Mouse (Mus musculus): ENCODE results near the gene Olfr486. TPM values are rescaled to one million over a fixed set of nuclear protein-coding genes. Genes with fewer than 3 reads are reported as not detected.
"Not testable (repeated sequence)": the region's sequence is repeated elsewhere in the genome, so short reads cannot be mapped to it uniquely, and the experiment has no call there.

Olfr486 gene
- polyA plus RNA-seq (2015; fragmentation: Nextera tagmentation; extraction: Ambion mirVana) = not detected in 2 replicates

GRCm38 (mm10) chr7:108172642-108173041 is at the start of gene Olfr486:
Olfr486 (minus strand) TSS chr7:108172742.
- H3K9ac ChIP-seq (ENCODE audit: low read depth, low read length); ATAC-seq; H3K36me3 ChIP-seq (ENCODE audit: control insufficient read depth, insufficient read depth, low read length); H3K27me3 ChIP-seq (replicated peaks; ENCODE audit: control insufficient read depth, insufficient read depth, low read length); H3K4me1 ChIP-seq (ENCODE audit: control insufficient read depth, insufficient read depth, low read length); H3K27ac ChIP-seq (ENCODE audit: low read length); H3K9me3 ChIP-seq (ENCODE audit: control insufficient read depth, low read length); H3K4me3 ChIP-seq (ENCODE audit: low read length); H3K4me2 ChIP-seq (ENCODE audit: low read depth, low read length): not testable (repeated sequence)
- WGBS = 100% methylated on average over 1 of the region's 1 CpGs

- H3K4me2 ChIP-seq (ENCODE audit: low read depth, low read length); H3K27ac ChIP-seq (ENCODE audit: low read length); H3K27me3 ChIP-seq (replicated peaks; ENCODE audit: control insufficient read depth, insufficient read depth, low read length); H3K9ac ChIP-seq (ENCODE audit: low read depth, low read length); ATAC-seq; H3K4me3 ChIP-seq (ENCODE audit: low read length); H3K36me3 ChIP-seq (ENCODE audit: control insufficient read depth, insufficient read depth, low read length); H3K4me1 ChIP-seq (ENCODE audit: control insufficient read depth, insufficient read depth, low read length); H3K9me3 ChIP-seq (ENCODE audit: control insufficient read depth, low read length): not testable (repeated sequence)
Measured at GRCm38 (mm10) chr7:108214536-108214935, 42.0 kb upstream of the Olfr486 start, which contains the start of gene Olfr487. Olfr487 (minus strand) TSS chr7:108214636.

GRCm38 (mm10) chr7:108196938-108197337 is 24.4 kb upstream of the Olfr486 start:
- no peaks in the 10 kb centered on the region for H3K36me3 ChIP-seq (ENCODE audit: control insufficient read depth, insufficient read depth, low read length)
- WGBS = 72% methylated on average over 6 of the region's 6 CpGs
- no peak for ATAC-seq

GRCm38 (mm10) chr7:108196337-108196736 is 23.8 kb upstream of the Olfr486 start:
- H3K9ac ChIP-seq (ENCODE audit: low read depth, low read length); H3K36me3 ChIP-seq (ENCODE audit: control insufficient read depth, insufficient read depth, low read length); ATAC-seq; H3K27me3 ChIP-seq (replicated peaks; ENCODE audit: control insufficient read depth, insufficient read depth, low read length); H3K9me3 ChIP-seq (ENCODE audit: control insufficient read depth, low read length); H3K4me1 ChIP-seq (ENCODE audit: control insufficient read depth, insufficient read depth, low read length); H3K4me3 ChIP-seq (ENCODE audit: low read length); H3K27ac ChIP-seq (ENCODE audit: low read length); H3K4me2 ChIP-seq (ENCODE audit: low read depth, low read length): not testable (repeated sequence)
- 58% methylated on average over 3 of the region's 3 CpGs for WGBS

More at GRCm38 (mm10) chr7:108196938-108197337, 24.4 kb upstream of the Olfr486 start:
- Histone ChIP-seq H3K27me3 (replicated peaks; ENCODE audit: control insufficient read depth, insufficient read depth, low read length) (no peaks in the 10 kb centered on the region), H3K27ac (ENCODE audit: low read length) (no peak overlapping the region), H3K4me3 (ENCODE audit: low read length) (no peak overlapping the region), H3K9me3 (ENCODE audit: control insufficient read depth, low read length) (no peaks in the 10 kb centered on the region), H3K4me2 (ENCODE audit: low read depth, low read length) (no peak overlapping the region), H3K9ac (ENCODE audit: low read depth, low read length) (no peak overlapping the region), H3K4me1 (ENCODE audit: control insufficient read depth, insufficient read depth, low read length) (no peaks in the 10 kb centered on the region)

GRCm38 (mm10) chr7:108192714-108193113 is 20.2 kb upstream of the Olfr486 start:
- not testable (repeated sequence) for H3K4me3 ChIP-seq (ENCODE audit: low read length); H3K27ac ChIP-seq (ENCODE audit: low read length); H3K4me1 ChIP-seq (ENCODE audit: control insufficient read depth, insufficient read depth, low read length); ATAC-seq; H3K4me2 ChIP-seq (ENCODE audit: low read depth, low read length); H3K36me3 ChIP-seq (ENCODE audit: control insufficient read depth, insufficient read depth, low read length); H3K27me3 ChIP-seq (replicated peaks; ENCODE audit: control insufficient read depth, insufficient read depth, low read length); H3K9ac ChIP-seq (ENCODE audit: low read depth, low read length); H3K9me3 ChIP-seq (ENCODE audit: control insufficient read depth, low read length)
- 65% methylated on average over 1 of the region's 1 CpGs for WGBS

- not testable (repeated sequence) for H3K36me3 ChIP-seq (ENCODE audit: control insufficient read depth, insufficient read depth, low read length); H3K4me3 ChIP-seq (ENCODE audit: low read length); H3K4me2 ChIP-seq (ENCODE audit: low read depth, low read length); H3K4me1 ChIP-seq (ENCODE audit: control insufficient read depth, insufficient read depth, low read length); ATAC-seq; H3K27me3 ChIP-seq (replicated peaks; ENCODE audit: control insufficient read depth, insufficient read depth, low read length); H3K9me3 ChIP-seq (ENCODE audit: control insufficient read depth, low read length); H3K9ac ChIP-seq (ENCODE audit: low read depth, low read length); H3K27ac ChIP-seq (ENCODE audit: low read length)
- 47% methylated on average over 2 of the region's 2 CpGs for WGBS
Measured at GRCm38 (mm10) chr7:108191196-108191595, 18.7 kb upstream of the Olfr486 start.

GRCm38 (mm10) chr7:108185237-108185636 is 12.7 kb upstream of the Olfr486 start:
- not testable (repeated sequence) for ATAC-seq; H3K27me3 ChIP-seq (replicated peaks; ENCODE audit: control insufficient read depth, insufficient read depth, low read length); H3K9ac ChIP-seq (ENCODE audit: low read depth, low read length); H3K4me3 ChIP-seq (ENCODE audit: low read length); H3K36me3 ChIP-seq (ENCODE audit: control insufficient read depth, insufficient read depth, low read length); H3K4me1 ChIP-seq (ENCODE audit: control insufficient read depth, insufficient read depth, low read length); H3K27ac ChIP-seq (ENCODE audit: low read length); H3K4me2 ChIP-seq (ENCODE audit: low read depth, low read length); H3K9me3 ChIP-seq (ENCODE audit: control insufficient read depth, low read length)
- WGBS = 84% methylated on average over 2 of the region's 2 CpGs

- not testable (repeated sequence) for H3K27me3 ChIP-seq (replicated peaks; ENCODE audit: control insufficient read depth, insufficient read depth, low read length); H3K4me1 ChIP-seq (ENCODE audit: control insufficient read depth, insufficient read depth, low read length); H3K9ac ChIP-seq (ENCODE audit: low read depth, low read length); H3K27ac ChIP-seq (ENCODE audit: low read length); H3K9me3 ChIP-seq (ENCODE audit: control insufficient read depth, low read length); H3K4me2 ChIP-seq (ENCODE audit: low read depth, low read length); H3K4me3 ChIP-seq (ENCODE audit: low read length); H3K36me3 ChIP-seq (ENCODE audit: control insufficient read depth, insufficient read depth, low read length); ATAC-seq
- WGBS = 65% methylated on average over 3 of the region's 3 CpGs
Measured at GRCm38 (mm10) chr7:108184401-108184800, 11.9 kb upstream of the Olfr486 start.

GRCm38 (mm10) chr7:108159771-108160170 is 12.8 kb downstream of the Olfr486 start, which contains the start of gene Olfr485:
Olfr485 (minus strand) TSS chr7:108159871.
- no peaks in the 10 kb centered on the region for H3K4me1 ChIP-seq (ENCODE audit: control insufficient read depth, insufficient read depth, low read length)
- H3K9ac ChIP-seq (ENCODE audit: low read depth, low read length) = no peak within 1 kb of the TSS
- no peak for ATAC-seq
- H3K9me3 ChIP-seq (ENCODE audit: control insufficient read depth, low read length) = no peaks in the 10 kb centered on the region
- H3K27me3 ChIP-seq (replicated peaks; ENCODE audit: control insufficient read depth, insufficient read depth, low read length) = no peaks in the 10 kb centered on the region
- no peak within 1 kb of the TSS for H3K4me2 ChIP-seq (ENCODE audit: low read depth, low read length)
- H3K4me3 ChIP-seq (ENCODE audit: low read length) = no peak within 1 kb of the TSS
- H3K36me3 ChIP-seq (ENCODE audit: control insufficient read depth, insufficient read depth, low read length) = no peaks in the 10 kb centered on the region
- H3K27ac ChIP-seq (ENCODE audit: low read length) = no peak within 1 kb of the TSS

GRCm38 (mm10) chr7:108127349-108127748 is 45.2 kb downstream of the Olfr486 start, which contains the start of gene Olfr484:
Olfr484 (minus strand) TSS chr7:108127449.
- no peak within 1 kb of the TSS for H3K9ac ChIP-seq (ENCODE audit: low read depth, low read length)
- ATAC-seq = no peak

More at GRCm38 (mm10) chr7:108127349-108127748, 45.2 kb downstream of the Olfr486 start, which contains the start of gene Olfr484:
- Histone ChIP-seq H3K27ac (ENCODE audit: low read length) (no peak within 1 kb of the TSS), H3K4me3 (ENCODE audit: low read length) (no peak within 1 kb of the TSS), H3K4me2 (ENCODE audit: low read depth, low read length) (no peak within 1 kb of the TSS), H3K27me3 (replicated peaks; ENCODE audit: control insufficient read depth, insufficient read depth, low read length) (no peaks in the 10 kb centered on the region), H3K4me1 (ENCODE audit: control insufficient read depth, insufficient read depth, low read length) (no peaks in the 10 kb centered on the region), H3K9me3 (ENCODE audit: control insufficient read depth, low read length) (no peaks in the 10 kb centered on the region), H3K36me3 (ENCODE audit: control insufficient read depth, insufficient read depth, low read length) (no peaks in the 10 kb centered on the region)
